Mouse (Mus musculus): Measurements from ENCODE around the gene Fgd2.
"Not testable (repeated sequence)": the region's sequence is repeated elsewhere in the genome, so short reads cannot be mapped to it uniquely, and the experiment has no call there.

The Fgd2 gene

GRCm38 (mm10) chr17:29360761-29361221 lies at the start of gene Fgd2:
Gene Fgd2 (plus strand): TSS chr17:29360914.
- DNase-seq (ENCODE audit: low spot score in 2 of 2): no peak

- DNase-seq (ENCODE audit: low spot score in 2 of 2): peak in 1 of 2 experiments; percentile 44
These were observed 49.1 kb upstream of the Fgd2 start for GRCm38 (mm10) chr17:29311602-29312001.

GRCm38 (mm10) chr17:29312082-29312481 lies 48.6 kb upstream of the Fgd2 start:
- no peak for DNase-seq (ENCODE audit: low spot score in 2 of 2)

- no peak for DNase-seq (ENCODE audit: low spot score in 2 of 2)
These were observed 47.4 kb upstream of the Fgd2 start for GRCm38 (mm10) chr17:29313300-29313699.

DNA sequence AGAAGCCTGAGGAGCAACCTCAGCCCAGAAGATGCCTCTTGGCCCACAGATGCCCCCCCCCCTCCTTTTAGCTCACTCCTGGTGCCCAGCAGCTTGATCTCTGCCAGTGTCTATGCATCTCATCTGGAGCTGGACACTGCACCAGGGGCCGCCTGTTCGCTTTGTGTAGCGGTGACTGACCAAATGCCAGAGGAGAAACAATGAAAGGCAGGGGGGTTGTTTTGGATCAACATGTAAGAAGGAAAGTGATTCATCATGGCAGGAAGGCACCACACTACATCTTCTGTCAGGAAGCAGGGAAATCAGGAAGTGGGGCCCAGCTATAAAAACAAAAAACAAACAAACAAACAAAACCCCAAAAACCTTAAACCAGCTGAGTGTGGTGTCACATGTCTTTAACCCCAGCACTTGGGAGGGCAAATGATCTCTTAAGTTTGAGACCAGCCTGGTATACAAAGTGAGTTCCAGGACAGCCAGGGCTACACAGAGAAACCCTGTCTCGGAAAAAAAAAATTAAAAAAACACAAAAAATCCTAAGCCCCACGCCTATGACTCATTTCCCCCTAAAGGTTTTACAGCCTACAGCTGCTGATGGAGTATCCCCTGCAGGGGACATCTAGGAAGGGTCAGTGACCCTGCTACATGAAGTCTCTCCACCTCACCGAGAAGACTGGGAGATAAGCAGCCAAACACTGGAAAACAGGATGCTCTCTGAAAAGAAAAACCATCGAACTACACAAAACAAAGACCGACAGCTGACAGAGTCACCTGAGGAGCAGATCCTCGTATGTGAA lies 44.8 kb upstream of the Fgd2 start:
- DNase-seq (ENCODE audit: low spot score in 2 of 2): no peak

DNA sequence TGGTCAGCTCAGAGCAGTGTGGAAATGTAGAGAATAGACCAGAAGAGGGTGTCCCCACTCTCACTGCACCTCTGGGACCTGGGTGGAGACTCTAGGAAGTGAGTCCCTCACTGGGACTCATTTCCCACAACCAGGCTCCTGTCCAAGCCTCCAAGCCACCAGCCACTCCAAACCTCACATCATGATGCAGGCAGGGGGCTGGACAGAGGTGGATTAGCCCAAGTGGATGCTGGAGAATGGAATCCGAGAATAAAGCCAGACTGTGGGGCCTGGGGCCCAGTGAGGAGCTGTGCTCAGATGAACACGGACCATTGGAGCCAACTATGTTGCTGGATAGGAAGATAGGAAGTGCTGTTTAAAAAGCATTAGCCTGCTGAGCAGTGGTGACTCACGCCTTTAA lies 43.8 kb upstream of the Fgd2 start:
- no peak for DNase-seq (ENCODE audit: low spot score in 2 of 2)

GRCm38 (mm10) chr17:29317380-29317779 lies 43.3 kb upstream of the Fgd2 start, which contains the start of gene Pi16:
Gene Pi16 (plus strand): TSS chr17:29317680.
- not testable (repeated sequence) for DNase-seq (ENCODE audit: low spot score in 2 of 2)

DNA sequence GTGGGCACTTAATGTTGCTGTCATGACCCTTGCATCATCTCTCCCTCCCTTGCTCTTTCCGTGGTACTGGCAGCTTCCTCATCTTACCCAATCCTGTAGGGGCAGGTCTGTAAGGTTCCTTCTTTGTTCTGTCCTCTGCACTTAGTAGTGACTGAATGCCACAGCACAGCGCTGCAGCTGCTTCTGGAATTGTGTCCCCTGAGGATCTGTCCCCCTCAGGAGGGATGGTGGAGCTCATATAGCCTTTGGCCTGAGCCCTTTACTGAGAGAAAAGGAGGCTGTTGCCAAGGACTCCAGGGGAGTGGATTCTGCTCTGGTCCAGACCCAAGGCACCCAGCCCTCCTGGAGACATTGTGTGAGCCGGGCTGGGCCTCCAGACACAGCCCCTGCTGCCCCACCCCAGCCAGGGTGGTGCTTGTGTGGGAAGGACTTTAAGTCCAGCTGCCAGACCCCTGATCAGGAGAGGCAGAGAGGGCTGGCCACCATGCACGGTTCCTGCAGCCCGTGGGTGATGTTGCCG lies 41.9 kb upstream of the Fgd2 start:
- no peak for DNase-seq (ENCODE audit: low spot score in 2 of 2)

GRCm38 (mm10) chr17:29319476-29319875 lies 41.2 kb upstream of the Fgd2 start:
- no peak for DNase-seq (ENCODE audit: low spot score in 2 of 2)

- DNase-seq (ENCODE audit: low spot score in 2 of 2): no peak
These were observed 40.7 kb upstream of the Fgd2 start for GRCm38 (mm10) chr17:29319881-29320639.

- no peak for DNase-seq (ENCODE audit: low spot score in 2 of 2)
These were observed 38.7 kb upstream of the Fgd2 start for GRCm38 (mm10) chr17:29321765-29322602.

DNA sequence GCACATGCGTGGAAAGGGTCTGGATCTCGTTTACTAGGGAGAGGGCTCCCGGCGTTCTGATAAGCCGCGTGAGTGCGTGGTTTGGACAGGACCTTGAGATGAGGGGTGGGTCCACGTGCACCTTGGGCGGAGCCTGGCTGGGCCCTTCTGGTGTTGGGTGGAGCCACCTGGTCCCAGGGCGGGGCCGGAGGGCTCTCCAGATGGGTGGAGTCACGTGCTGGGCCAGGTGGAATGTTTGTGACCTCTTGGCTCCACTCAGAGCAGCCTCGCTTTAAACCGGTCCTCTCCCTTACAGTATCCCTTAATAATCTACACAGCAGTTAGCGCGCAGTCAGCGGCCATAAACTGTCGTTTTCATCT lies 38.1 kb upstream of the Fgd2 start:
- DNase-seq (ENCODE audit: low spot score in 2 of 2): no peak

DNA sequence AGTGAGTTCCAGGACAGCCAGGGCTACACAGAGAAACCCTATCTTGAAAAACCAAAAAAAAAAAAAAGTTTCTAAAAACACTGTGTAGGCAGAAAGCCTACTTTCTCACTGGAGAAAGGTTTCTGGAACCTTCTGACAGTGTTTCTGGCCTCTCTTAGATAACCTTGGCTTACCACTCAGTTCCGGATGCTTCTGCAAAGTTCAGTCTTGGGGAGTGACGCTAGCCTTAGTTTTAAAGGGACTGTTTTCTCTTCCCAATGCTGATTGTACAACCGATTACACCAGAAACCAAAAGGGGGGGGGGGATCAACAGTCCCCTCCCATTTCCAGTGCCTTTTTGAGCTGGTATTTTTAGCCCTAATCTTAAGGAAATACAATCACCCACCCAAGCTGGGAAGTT lies 37.1 kb upstream of the Fgd2 start:
- no peak for DNase-seq (ENCODE audit: low spot score in 2 of 2)

DNA sequence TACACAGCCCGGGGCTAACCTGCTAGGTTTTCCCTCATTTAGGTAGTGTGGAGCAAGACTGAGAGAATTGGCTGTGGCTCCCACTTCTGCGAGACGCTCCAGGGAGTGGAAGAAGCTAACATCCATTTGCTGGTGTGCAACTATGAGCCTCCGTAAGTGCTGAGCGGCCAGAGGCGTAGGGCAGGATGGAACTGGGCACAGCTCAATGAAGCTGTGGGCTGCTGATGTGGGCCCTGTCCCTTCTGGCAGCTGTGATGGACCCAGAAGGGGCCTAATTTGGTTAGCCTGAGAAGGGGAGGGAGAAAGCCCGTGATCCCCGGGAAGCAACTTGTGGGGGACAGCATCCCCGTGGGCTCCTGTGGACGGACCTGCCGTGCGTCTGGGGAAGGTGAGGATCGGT lies 34.9 kb upstream of the Fgd2 start:
- DNase-seq (ENCODE audit: low spot score in 2 of 2): no peak

DNA sequence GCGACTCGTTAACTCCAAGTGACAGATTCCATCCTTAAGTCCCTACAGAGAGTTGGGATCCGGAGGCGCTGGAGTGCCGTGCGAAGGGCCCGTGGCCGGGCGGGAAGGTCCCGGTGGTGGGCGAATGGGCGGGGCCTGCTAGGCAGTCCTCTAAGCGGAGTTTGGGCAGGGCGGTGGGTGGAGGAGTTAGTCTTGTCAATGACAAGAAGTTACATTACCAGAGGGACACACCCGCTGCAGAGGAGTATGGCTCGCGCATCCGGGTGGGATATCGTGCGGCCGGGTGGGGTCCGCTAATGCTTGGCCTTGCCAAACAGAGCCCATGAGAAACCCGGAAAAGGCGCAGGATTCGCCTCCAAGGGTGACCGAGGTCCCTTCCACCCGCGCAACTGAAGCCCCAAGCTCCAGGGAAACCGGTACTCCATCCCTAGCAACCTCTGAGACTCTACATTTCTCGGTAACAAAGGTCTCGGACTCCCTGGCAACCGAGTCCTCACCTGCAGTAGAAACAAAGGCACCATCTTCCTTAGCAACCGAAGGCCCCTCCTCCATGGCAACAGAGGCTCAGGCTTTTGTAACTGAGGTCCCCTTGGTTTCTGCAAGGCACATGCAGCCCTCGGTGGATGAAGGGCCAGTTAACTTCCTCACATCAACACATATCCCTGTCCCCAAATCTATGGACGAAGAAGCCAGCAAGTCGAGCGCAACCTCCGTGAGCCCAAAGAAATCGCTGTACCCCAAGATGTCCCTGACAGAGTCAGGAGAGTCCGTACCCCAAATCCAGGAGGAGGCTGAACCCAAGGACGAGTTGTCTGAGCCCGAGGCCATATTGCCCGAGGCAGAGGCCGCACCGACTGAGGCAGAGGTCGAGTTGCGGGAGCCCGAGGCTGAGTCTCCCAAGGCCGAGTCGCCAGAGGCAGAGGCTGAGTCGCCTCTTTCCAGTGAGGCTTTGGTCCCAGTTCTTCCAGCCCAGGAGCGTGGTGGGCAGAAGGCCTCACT lies 33.9 kb upstream of the Fgd2 start:
- no peak for DNase-seq (ENCODE audit: low spot score in 2 of 2)

DNA sequence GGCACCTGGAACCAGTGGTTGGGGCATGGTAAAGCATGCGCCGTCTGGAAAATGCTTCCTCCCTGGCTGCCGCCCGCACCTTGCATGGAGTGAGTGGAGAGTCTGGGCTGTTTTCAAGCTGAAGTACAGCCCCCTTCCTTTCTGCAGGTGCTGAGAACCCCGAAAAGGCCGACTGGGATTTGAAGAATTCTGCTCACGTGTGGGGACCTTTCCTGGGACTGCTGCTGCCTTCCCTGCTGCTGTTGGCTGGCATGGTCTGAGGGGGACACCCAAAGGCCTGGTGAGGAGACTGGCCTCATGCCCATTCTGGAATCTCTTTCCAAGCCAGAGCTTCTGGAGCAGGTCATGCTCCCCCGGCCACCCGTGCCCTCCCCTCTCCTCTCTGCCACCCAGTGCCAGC lies 33.0 kb upstream of the Fgd2 start:
- DNase-seq (ENCODE audit: low spot score in 2 of 2): no peak

GRCm38 (mm10) chr17:29330221-29330620 lies 30.5 kb upstream of the Fgd2 start:
- no peak for DNase-seq (ENCODE audit: low spot score in 2 of 2)

- DNase-seq (ENCODE audit: low spot score in 2 of 2): no peak
These were observed 29.9 kb upstream of the Fgd2 start for GRCm38 (mm10) chr17:29330671-29331410.

DNA sequence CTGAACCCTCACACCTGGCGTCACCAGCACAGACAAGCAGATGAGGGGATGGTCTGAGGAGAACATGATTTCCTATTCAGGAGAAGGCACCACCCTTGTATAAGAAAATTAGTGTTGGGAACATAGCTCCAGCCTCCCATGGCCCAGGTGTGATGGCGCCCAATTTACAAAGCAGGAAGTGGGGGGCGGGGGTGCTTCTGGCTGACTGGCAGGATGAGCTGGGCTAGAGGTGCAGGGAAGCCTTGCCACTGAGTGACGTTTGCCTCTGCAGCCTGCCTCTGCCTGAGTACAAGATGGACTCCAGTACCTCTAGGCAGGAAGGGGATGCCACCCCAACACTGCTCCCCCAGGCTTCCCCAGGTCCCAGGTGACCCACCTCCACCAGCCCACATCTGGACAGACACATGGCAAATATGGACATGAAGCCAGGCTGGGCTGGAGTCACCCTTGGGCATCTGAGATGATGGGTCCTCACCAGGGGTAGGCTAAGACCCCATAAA lies 28.5 kb upstream of the Fgd2 start:
- DNase-seq (ENCODE audit: low spot score in 2 of 2): no peak
